Mouse (Mus musculus) heart, embryonic 10.5 days (tissue): ENCODE results near the gene Asgr1. TPM values are rescaled to one million over a fixed set of nuclear protein-coding genes. Genes with fewer than 3 reads are reported as not detected.

Experiments
- DNase-seq: peaks from one replicate; pipeline ENCODE4 v3.0.0-alpha.2; 2017; ENCODE audit warnings: low spot score
- H3K27ac ChIP-seq: fragments of 300-500 bp; sonication (generic); 2 replicates; pipeline ENCODE4 v1.5.1; 2016; ENCODE audit warnings: mild to moderate bottlenecking
- H3K27me3 ChIP-seq: fragments of 300-500 bp; sonication (generic); 2 replicates; pipeline ENCODE4 v1.6.1; 2016; ENCODE audit warnings: mild to moderate bottlenecking; ENCODE audit not compliant: poor library complexity, insufficient read depth, severe bottlenecking
- H3K36me3 ChIP-seq: fragments of 300-500 bp; sonication (generic); 2 replicates; pipeline ENCODE4 v1.6.1; 2016; ENCODE audit warnings: mild to moderate bottlenecking, moderate library complexity
- H3K4me1 ChIP-seq: fragments of 300-500 bp; sonication (generic); 2 replicates; pipeline ENCODE4 v1.6.1; 2016; ENCODE audit warnings: mild to moderate bottlenecking
- H3K4me3 ChIP-seq: fragments of 300-500 bp; sonication (generic); 2 replicates; pipeline ENCODE4 v1.5.1; 2016; ENCODE audit warnings: mild to moderate bottlenecking, moderate library complexity
- H3K9me3 ChIP-seq: fragments of 300-500 bp; sonication (generic); 2 replicates; pipeline ENCODE4 v1.6.1; 2016; ENCODE audit warnings: mild to moderate bottlenecking, moderate library complexity
- WGBS: fragments of 180-500 bp; shearing (Covaris S2); methylation state at CpG from one replicate; pipeline ENCODE4 v1.1.7; 2016; 5-methylcytosine and 5-hydroxymethylcytosine counted together
- polyA plus RNA-seq: library from polyadenylated mRNA; unstranded; fragments of >200 nt; fragmentation: Nextera tagmentation; extraction: Ambion mirVana; gene quantifications from 2 replicates; pipeline ENCODE4 v1.2.1, GENCODE M21; 2016

Asgr1 gene
- polyA plus RNA-seq, 1 experiment from 2014 or later: 0.93 TPM

DNA sequence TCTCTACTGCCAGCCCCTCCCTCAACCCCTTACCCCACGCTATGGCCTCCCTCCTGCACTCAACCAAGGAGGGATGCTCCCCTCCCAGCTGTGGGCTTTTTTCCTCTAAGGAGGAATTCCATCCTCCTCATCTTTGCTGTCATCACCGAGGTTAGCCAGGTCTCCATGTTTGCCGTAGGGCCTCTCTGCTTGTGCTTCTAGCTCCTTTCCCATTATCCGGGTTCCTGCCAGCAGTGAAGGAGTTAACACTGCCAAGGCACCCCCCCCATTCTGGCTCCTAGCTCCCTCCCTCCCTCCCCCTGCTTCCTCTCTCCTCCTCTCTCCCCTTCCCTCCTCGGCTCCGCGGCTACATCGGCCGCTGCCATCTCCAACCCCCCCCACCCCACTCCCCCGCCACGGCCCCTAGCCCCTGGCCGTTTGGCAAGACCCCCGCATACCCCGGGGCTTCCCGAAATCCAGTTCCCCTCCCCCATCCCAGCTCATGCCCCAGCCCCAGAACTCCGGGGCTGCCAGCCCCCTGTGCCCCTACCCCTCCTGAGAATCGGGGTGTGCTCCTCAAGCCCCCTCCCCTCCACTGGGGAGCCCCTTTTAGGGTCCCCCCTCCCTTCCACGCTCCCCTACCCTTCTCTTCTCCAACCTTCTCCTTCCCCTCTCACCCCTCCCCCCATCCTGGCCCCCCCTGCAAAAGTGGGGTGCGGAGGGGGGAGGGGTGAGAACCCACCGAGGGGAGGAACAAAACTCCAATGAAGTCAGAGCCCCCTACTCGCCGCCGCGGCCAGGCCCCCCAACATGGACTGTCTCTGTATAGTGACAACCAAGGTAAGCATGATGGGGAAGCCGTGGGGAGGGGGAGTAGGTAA, 35.5 kb upstream of the Asgr1 start:
- Histone ChIP-seq H3K9me3 (no peaks in the 10 kb centered on the region), H3K4me1 (peaks cover 66% of the 10 kb centered on the region), H3K27me3 (no peaks in the 10 kb centered on the region), H3K4me3 (peak overlapping the region; percentile 72), H3K27ac (peak overlapping the region; percentile 93), H3K36me3 (peaks cover 2% of the 10 kb centered on the region)
- DNase-seq: no peak
- 2% methylated on average over 21 of the region's 25 CpGs for WGBS

DNA sequence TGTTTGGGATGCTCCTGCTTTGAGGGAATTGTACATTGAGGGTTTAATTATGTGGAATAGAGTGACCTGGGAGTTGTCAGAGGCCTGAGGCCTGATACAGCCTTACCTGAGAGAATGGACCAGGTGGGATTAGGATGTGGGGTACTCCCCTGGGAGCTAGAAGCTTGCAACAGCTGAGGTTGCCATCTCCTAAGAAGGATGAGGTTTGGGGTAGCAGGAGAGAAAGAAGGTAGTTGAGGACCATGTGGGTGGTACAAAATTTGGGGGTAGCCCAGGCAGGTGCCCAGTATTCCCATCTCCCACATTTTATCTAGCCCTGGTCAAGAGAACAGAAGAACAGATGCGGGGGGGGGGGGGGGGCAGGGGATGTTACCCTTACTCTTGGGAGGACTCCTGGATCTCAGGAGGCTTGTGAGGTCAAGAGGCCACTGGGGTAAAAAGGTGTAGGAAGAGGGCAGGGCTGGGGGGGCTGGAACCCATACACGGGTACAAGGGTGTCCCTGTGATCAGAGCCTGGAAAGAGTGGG, 34.3 kb upstream of the Asgr1 start:
- Histone ChIP-seq H3K36me3 (no peaks in the 10 kb centered on the region), H3K27me3 (no peaks in the 10 kb centered on the region), H3K4me1 (peaks cover 70% of the 10 kb centered on the region), H3K4me3 (peak overlapping the region; percentile 72), H3K27ac (peak overlapping the region; percentile 93), H3K9me3 (no peaks in the 10 kb centered on the region)
- 21% methylated on average over 2 of the region's 2 CpGs for WGBS
- DNase-seq: no peak

DNA sequence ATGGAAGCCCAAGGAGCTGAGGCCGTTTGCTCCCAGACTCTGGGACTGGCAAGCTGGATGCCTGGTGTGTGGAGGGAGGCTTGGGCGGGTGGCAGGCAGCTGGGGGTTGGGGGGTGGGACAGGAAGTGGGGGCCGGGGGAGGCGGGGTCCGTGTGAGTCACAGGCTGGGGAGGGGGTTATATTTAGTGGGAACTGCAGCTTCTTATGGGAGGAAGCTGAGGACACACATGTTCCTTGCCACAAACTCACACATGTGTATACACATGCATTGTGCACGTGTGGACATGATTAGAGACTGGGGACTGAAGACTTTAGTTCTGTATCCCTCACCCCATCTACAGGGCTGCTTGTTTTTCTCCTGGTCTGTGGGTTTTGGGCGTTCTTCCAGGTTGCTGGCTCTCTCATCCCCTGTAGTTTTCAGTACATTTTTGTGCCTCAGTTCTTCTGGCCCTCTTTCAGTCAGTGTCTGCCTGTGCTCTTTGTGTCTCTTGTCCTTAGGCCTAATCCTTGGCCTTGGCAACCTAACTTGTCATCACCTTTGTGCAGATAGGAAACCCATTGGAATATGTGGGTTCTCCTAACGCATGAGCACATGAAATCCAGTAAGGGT, 33.8 kb upstream of the Asgr1 start:
- H3K9me3 ChIP-seq: no peaks in the 10 kb centered on the region
- H3K4me3 ChIP-seq: peak overlapping the region; percentile 72
- DNase-seq: no peak
- peak overlapping the region; percentile 93 for H3K27ac ChIP-seq
- no peaks in the 10 kb centered on the region for H3K36me3 ChIP-seq
- peaks cover 67% of the 10 kb centered on the region for H3K4me1 ChIP-seq
- no peaks in the 10 kb centered on the region for H3K27me3 ChIP-seq
- WGBS: 20% methylated on average over 8 of the region's 8 CpGs

GRCm38 (mm10) chr11:70020731-70021263, 33.1 kb upstream of the Asgr1 start:
- H3K27me3 ChIP-seq: no peaks in the 10 kb centered on the region
- peak overlapping the region; percentile 93 for H3K27ac ChIP-seq
- H3K9me3 ChIP-seq: no peaks in the 10 kb centered on the region
- peak overlapping the region; percentile 72 for H3K4me3 ChIP-seq
- H3K4me1 ChIP-seq: peaks cover 72% of the 10 kb centered on the region
- H3K36me3 ChIP-seq: no peaks in the 10 kb centered on the region
- WGBS: under 1% methylated on average over 8 of the region's 8 CpGs
- DNase-seq: peak; percentile 94

DNA sequence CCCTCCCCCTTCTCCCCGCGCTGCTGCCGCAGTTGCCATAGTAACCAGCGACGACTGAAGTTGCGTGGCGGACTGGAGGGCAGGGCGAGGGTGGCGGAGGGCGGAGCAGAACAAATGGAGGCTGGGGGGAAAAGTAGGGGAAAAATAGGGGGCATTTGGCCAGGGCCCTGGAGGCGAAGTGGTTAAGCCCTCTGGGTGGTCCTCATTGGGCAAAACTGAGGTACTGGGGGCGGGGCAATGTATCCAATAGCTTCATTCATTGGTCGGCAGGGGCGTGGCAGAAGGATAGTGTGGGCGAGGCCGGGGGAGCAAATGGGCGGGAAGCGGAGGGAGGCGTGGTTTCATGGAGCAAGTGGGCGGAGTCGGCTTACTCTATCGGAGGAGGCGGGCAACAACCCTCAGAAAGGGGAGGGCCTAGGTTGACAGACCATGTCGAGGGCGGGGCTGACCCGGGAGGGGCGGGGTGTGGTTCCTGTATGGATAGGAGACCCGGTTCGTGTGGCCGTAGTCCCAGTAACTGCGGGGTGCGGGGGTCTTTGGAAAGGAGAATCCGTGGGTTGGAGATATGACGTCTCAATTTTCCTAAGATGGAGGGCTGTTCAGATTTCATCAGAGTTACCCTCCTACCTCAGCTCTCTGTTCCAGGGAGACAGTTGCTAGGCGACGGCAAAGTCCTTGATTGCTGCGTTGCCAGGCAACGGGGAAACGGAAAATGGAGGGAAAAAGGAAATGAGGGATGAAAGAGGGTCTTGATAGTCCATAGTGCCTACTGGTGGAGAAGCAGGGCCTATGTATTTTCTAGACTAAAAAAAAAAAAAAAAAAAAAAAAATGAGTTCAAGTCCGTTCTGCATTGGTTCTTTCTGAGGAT, 32.4 kb upstream of the Asgr1 start:
- WGBS: 3% methylated on average over 40 of the region's 40 CpGs

GRCm38 (mm10) chr11:70023481-70024150, 30.3 kb upstream of the Asgr1 start:
- Histone ChIP-seq H3K27me3 (peaks cover 12% of the 10 kb centered on the region), H3K4me1 (peaks cover 85% of the 10 kb centered on the region)

More for the DNA sequence above, 32.4 kb upstream of the Asgr1 start:
- peak; percentile 99 for DNase-seq
- Histone ChIP-seq H3K4me1 (peaks cover 79% of the 10 kb centered on the region), H3K36me3 (no peaks in the 10 kb centered on the region), H3K9me3 (no peaks in the 10 kb centered on the region), H3K4me3 (peak overlapping the region; percentile 72), H3K27me3 (0 out of 2 replicates have a peak, but pooled peaks cover under 1% of the 10 kb centered on the region), H3K27ac (peak overlapping the region; percentile 93)

DNA sequence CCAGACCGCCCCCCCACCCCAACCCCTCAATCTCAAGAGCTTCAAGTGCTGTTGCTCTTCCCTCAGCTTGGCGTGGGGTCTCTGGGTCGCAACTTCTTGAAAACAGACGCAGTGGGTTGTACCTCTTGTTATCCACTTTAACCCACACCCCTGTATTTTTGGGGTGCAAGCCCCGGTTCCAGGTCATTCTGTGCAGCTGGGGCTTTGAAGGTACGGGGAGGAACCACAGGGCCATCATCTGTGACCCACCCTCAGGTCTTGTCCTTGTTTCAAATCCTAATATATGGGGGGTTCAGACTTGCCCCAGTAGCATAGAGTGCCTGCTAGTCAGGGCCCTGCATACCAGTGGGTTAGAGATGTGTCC, 29.8 kb upstream of the Asgr1 start:
- WGBS: 18% methylated on average over 6 of the region's 6 CpGs
- Histone ChIP-seq H3K27ac (peak overlapping the region; percentile 80), H3K4me1 (peaks cover 85% of the 10 kb centered on the region)

More at GRCm38 (mm10) chr11:70023481-70024150, 30.3 kb upstream of the Asgr1 start:
- 5% methylated on average over 24 of the region's 29 CpGs for WGBS
- DNase-seq: no peak
- no peaks in the 10 kb centered on the region for H3K36me3 ChIP-seq
- no peaks in the 10 kb centered on the region for H3K9me3 ChIP-seq
- peak overlapping the region; percentile 80 for H3K27ac ChIP-seq
- H3K4me3 ChIP-seq: peak overlapping the region; percentile 58

DNA sequence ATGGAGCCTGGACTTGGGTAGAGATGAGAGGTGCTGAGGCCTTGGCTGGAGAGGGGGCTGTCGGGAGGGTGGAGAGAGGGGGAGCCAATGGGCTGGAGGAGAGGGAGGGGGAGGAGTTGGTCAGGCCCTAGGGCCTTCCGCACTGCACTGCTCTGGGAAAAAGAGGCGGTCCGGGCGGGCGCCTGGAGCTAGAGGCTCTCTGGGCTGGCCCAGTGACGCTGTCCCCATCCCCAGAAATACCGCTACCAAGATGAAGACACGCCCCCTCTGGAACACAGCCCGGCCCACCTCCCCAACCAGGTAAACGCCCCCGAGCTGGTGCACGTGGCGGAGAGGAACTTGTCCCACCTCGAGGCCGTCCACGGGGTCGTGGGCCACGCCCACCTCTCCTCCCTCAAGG, 27.2 kb upstream of the Asgr1 start:
- H3K27ac ChIP-seq: peak overlapping the region; percentile 73
- under 1% methylated on average over 19 of the region's 19 CpGs for WGBS
- peak; percentile 86 for DNase-seq
- H3K4me3 ChIP-seq: peak overlapping the region; percentile 54
- H3K27me3 ChIP-seq: peaks cover 12% of the 10 kb centered on the region
- peaks cover 14% of the 10 kb centered on the region for H3K36me3 ChIP-seq
- peaks cover 80% of the 10 kb centered on the region for H3K4me1 ChIP-seq
- no peaks in the 10 kb centered on the region for H3K9me3 ChIP-seq

More for the DNA sequence above, 29.8 kb upstream of the Asgr1 start:
- DNase-seq: no peak
- H3K4me3 ChIP-seq: peak overlapping the region; percentile 58
- H3K9me3 ChIP-seq: no peaks in the 10 kb centered on the region
- H3K27me3 ChIP-seq: peaks cover 12% of the 10 kb centered on the region
- H3K36me3 ChIP-seq: no peaks in the 10 kb centered on the region

DNA sequence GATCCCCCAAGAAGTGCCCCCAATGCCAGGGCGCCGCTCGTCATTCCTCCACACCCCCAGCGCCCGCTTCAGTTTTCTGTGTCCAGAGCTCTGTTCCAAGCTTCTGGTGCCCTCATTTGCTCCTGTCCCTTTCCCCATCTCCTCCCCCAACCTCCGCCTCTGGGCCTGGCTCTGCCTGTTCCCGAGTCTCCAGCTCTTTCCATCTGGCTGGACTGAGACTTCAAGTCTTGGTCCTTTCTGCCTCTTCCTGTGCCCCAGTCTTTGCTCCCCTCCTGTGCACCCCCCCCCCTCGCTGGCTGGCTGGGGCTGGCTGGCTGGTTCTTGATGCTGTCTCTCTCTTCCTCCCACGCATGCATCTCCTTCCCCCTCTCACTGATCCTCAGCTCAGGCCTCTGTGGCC, 26.5 kb upstream of the Asgr1 start:
- DNase-seq: no peak
- Histone ChIP-seq H3K9me3 (no peaks in the 10 kb centered on the region), H3K4me3 (peak overlapping the region; percentile 54), H3K27me3 (peaks cover 12% of the 10 kb centered on the region), H3K36me3 (peaks cover 21% of the 10 kb centered on the region), H3K27ac (peak overlapping the region; percentile 73; the same call in 1 of the 2 replicates), H3K4me1 (peaks cover 77% of the 10 kb centered on the region)
- 36% methylated on average over 9 of the region's 9 CpGs for WGBS

DNA sequence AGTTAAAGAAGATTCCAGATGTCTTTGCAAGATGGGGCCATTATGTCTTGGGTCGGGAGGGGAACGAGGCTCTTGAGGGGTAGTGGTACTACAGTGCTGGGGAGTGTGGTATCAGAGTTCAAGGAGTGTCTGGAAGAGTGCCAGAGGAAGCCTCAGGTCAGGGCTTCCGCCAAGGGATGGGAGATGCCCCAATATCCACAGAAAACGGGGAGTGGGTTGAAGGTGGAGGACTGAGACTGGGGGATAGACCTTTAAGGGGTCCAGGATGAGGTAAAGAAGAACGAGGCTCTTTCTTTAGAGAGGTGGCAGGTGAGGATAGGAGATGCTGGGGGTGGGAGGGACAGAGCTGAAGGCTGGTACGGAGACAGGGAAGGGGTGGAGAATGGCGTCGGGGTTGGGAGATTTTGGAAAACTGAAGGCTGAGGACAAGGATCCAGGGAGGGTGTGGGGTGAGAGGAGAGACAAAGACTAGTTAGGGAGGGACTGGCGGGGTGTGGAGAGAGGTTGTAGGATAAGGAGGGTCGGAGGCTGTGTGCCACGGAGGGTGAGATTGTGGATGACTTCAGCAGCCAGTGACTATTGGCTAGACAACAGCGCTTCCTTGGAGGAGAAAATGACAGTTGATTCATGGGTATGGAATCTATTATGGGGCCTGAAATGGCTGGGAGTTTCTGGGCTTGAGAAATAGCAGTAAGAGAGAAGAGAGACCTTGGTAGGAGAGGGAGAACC, 25.3 kb upstream of the Asgr1 start:
- WGBS: 24% methylated on average over 12 of the region's 12 CpGs
- no peak for DNase-seq
- H3K4me3 ChIP-seq: peak overlapping the region; percentile 54
- H3K27ac ChIP-seq: peak overlapping the region; percentile 62; the same call in 1 of the 2 replicates
- H3K27me3 ChIP-seq: peaks cover 12% of the 10 kb centered on the region
- peaks cover 69% of the 10 kb centered on the region for H3K4me1 ChIP-seq
- peaks cover 27% of the 10 kb centered on the region for H3K36me3 ChIP-seq
- H3K9me3 ChIP-seq: no peaks in the 10 kb centered on the region

GRCm38 (mm10) chr11:70029130-70029801, 24.6 kb upstream of the Asgr1 start:
- DNase-seq: peak; percentile 94
- Histone ChIP-seq H3K4me1 (peaks cover 62% of the 10 kb centered on the region), H3K36me3 (peaks cover 27% of the 10 kb centered on the region), H3K27ac (peak overlapping the region; percentile 62; the same call in 1 of the 2 replicates), H3K27me3 (peaks cover 12% of the 10 kb centered on the region), H3K9me3 (no peaks in the 10 kb centered on the region), H3K4me3 (peak overlapping the region; percentile 54)
- under 1% methylated on average over 20 of the region's 20 CpGs for WGBS
